Mouse (Mus musculus) cerebellum, adult (tissue): ENCODE measurements at regions not wholly inside any gene's neighbourhood (a gene's known extent, or its start where the extent isn't known, plus 50 kb on each side); places are given as distances from the start of the nearest gene placed in this dataset.
A peak's percentile ranks its signal among the peaks of the same experiment; 100 is the strongest.

Source experiments
- ATAC-seq: cut with Nextera tagmentation; 2 replicates; pipeline ENCODE4 v1.9.2; 2017; ENCODE audit warnings: mild to moderate bottlenecking, moderate library complexity, mixed read lengths; ENCODE audit not compliant: insufficient number of reproducible peaks, low FRiP score, low TSS enrichment

DNA sequence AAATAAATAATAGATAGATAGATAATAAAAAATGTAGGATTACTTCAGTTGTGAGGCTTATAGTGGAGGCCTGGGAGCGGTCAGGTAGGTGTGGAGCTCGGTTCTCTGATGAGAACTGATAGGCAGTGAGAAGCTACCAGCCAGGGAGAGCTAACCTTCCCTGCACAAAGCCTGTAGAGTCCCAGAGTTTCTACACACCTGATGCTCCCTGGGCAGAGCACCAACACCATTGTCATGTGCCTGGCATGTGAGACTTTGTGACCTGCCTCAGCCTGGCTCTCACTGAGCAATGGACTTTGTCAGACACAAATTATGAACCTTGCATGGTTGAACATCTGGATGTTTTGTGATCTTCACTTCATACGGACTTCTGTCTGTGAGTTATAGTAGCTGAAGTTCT lies 71.1 kb upstream of the Smyd2 start:
- ATAC-seq = no peak

DNA sequence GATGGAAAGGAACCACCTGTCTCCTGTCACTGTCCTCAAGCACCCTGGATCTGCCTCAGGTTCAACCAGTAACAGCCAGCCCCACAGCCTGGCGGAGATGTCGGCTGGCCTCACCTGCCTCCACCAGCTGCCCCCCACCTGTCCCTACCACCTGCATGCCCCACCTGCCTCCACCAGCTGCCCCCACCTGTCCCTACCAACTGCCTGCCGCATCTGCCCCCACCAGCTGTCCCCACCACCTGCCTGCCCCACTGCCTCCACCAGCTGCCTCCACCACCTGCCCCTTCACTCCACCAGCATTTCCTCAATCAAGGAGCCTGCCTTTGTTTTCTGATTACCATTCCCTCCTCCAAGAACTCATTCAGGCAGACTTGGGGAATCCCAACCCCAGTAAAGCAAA lies 68.9 kb upstream of the Smyd2 start:
- ATAC-seq = no peak

DNA sequence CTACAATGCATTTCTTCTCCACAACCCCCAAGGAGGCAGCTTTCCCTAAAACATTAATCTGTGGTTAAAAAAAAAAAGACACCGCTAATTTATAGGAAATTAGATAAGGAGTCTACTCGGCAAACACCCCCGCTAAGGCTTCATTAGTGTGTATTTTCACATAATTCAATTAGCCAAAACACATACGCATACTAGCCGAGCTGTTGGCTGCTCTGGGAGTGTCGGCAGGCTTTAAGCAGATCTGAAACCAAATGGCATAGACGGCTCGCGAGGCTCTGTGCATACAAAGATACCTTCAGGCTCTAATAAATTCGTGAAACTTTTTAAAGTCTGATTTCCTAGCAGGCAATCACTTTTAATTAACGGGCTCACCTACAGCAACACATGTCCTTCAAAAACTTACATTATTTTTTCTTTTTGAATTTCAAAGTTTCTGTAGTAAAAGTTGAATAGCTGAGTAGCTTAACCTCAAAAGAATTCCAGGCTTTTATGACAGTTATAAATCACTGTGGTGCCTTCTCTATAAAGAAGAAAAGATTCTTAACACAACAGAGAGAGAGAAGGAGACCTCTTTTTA lies 68.0 kb upstream of the Smyd2 start:
- no peak for ATAC-seq

GRCm38 (mm10) chr1:189989376-189989775 lies 67.2 kb upstream of the Smyd2 start:
- ATAC-seq = no peak

- no peak for ATAC-seq
Measured at GRCm38 (mm10) chr1:189988864-189989263, 66.7 kb upstream of the Smyd2 start.

GRCm38 (mm10) chr1:189985516-189986205 lies 63.5 kb upstream of the Smyd2 start:
- no peak for ATAC-seq

DNA sequence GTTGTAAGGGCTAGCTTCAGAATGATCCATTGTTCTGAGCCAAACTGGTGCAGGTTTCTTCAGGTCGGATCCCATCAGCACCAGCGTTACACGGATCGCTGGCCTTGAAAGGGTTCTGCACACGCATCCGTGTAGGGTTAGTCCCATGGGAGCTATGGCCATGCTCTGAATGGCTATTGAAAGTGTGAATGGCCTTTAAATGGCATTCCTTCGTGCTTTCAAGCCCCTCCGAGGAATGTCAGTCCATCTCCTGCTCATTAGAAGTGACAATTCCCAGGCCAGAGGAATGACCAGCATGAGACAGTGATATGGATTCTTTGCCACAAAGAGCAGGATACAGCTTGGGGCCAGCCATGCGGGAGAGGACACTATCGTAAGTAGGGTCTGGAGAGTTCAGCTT lies 56.1 kb upstream of the Smyd2 start:
- ATAC-seq = no peak

DNA sequence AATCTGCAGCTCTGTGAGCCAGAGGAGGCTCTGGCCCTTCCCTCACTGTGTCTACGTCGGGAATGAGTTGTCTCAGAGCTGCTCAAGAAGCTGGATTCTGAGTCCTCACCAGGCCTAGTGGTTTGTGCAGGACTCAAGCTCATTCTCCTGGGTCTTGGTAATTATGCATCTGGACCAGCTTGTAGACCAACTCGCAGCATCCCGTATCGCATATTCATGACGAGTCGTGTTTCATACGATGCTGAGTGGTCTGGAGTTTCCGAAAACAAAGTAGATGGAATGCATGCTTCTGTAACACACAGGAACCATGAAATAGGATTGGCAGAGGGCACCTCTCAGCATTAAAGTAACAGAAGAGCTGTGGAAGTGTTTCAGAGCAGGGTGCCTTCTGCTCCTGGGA lies 53.5 kb upstream of the Smyd2 start:
- no peak for ATAC-seq

GRCm38 (mm10) chr1:189972790-189973406 lies 50.7 kb upstream of the Smyd2 start:
- peak; percentile 79 for ATAC-seq
